Mouse (Mus musculus): ENCODE measurements around the gene Pard3. TPM values are rescaled to one million over a fixed set of nuclear protein-coding genes. Genes with fewer than 3 reads are reported as not detected.

The Pard3 gene
- total RNA-seq, 2 experiments from 2014 or later: 17.8 to 19.3 TPM

DNA sequence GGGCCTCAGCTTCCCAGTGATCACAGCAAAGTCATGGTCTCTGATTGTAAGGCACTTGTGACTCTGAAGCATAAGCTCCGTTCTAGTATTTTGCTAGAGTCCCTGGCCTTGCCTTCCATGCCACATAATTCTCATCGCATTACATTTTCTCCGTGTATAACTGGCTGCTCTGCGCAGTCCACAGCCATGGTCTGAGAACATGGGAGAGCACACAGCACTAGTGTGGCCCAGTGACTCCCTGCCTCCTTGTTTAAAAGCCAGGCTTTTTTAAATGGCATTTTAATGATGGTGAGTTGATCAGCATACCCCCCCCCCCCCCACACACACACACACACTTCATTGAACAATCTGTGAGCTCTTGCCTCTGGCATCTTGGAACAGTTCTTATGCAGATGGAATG lies 508.8 kb downstream of the Pard3 start:
- Histone ChIP-seq H3K4me3 (no peak overlapping the region), H3K27ac (no peak overlapping the region)
- DNase-seq (ENCODE audit: extremely low spot score in 1 of 2, low spot score in 2 of 2): no peak
- intact Hi-C loops (cut with DNase I): no loop called here
- TF ChIP-seq CTCF (IDR thresholded peaks at IDR 0.05): no peak

DNA sequence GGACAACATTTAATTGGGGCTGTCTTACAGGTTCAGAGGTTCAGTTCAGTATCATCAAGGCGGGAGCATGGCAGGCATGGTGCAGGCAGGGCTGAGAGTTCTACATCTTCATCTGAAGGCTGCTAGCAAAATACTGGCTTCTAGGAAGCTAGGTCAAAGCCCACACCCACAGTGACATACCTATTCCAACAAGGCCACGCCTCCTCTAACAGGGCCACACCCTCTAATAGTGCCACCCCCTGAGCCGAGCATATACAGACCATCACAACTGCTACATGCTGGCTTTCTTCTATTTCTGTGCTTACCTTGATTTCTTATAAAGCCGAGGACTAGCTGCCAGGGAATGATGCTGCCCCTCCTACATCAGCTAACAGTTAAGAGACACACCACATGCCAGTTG lies 513.0 kb downstream of the Pard3 start:
- H3K27ac ChIP-seq: no peak overlapping the region
- no peak for DNase-seq (ENCODE audit: extremely low spot score in 1 of 2, low spot score in 2 of 2)
- intact Hi-C loops (cut with DNase I): no loop called here
- no peak overlapping the region for H3K4me3 ChIP-seq
- TF ChIP-seq CTCF (IDR thresholded peaks at IDR 0.05): no peak

DNA sequence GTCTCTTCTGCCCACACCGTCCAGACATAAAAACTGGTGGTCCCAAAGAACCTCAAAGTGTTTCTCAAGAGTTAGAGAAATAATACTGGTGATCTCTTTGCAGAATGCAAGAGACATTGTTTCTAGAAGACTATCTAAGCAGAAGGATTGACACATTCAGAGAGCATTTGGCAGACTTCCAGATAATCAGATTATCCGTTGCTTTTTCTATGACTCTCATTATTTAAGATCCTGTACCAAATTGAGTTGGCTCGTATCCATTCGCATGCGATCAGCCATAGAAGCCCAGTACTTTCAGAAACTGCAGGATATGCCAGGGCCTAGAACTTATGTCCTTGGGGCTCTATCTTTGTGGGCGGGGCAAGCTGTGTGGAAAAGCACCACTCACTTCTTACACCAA lies 514.0 kb downstream of the Pard3 start:
- intact Hi-C loops (cut with DNase I): no loop called here
- DNase-seq (ENCODE audit: extremely low spot score in 1 of 2, low spot score in 2 of 2): no peak
- H3K4me3 ChIP-seq: no peak overlapping the region
- H3K27ac ChIP-seq: no peak overlapping the region
- no peak for TF ChIP-seq CTCF (IDR thresholded peaks at IDR 0.05)

DNA sequence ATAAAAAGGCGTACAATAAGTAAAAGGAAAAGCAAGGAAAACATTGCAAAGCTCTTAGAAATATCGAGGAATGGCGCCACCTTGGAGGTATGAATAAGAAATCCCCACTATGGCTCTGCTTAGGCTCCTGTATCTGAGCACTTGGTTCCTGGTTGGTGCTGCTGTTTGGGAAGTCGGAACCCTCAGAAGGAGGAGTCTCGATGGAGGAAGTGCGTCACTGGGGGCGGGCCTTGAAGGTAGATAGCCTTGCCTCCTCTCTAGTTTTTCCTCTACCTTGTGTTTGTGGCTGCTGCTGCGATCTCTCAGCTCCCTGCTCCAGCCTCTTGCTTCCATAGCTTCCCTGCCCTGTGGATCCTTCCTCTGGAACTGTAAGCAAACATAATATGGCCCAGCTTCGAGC lies 515.7 kb downstream of the Pard3 start:
- no peak overlapping the region for H3K4me3 ChIP-seq
- no peak overlapping the region for H3K27ac ChIP-seq
- no peak for TF ChIP-seq CTCF (IDR thresholded peaks at IDR 0.05)
- no peak for DNase-seq (ENCODE audit: extremely low spot score in 1 of 2, low spot score in 2 of 2)
- intact Hi-C loops (cut with DNase I): no loop called here

DNA sequence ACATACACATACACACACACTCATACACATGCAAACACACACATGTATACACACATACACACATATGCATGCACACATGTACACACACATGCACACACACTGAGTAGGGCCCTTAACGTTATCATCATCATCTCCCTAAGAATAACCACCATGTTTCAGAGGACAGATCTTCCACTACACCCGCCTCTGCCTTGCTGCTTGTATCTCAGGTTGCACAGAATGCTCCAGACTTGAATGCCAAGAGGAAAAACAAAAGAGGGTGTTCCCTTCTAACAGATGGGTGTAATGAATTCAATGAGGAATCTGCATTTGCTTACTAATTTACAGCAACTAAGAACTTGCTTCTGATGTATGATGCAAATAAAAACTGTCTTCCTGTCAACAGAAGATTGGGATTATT lies 519.7 kb downstream of the Pard3 start:
- H3K4me3 ChIP-seq: no peak overlapping the region
- no peak overlapping the region for H3K27ac ChIP-seq
- TF ChIP-seq CTCF (IDR thresholded peaks at IDR 0.05): no peak
- DNase-seq (ENCODE audit: extremely low spot score in 1 of 2, low spot score in 2 of 2): no peak
- intact Hi-C loops (cut with DNase I): no loop called here

DNA sequence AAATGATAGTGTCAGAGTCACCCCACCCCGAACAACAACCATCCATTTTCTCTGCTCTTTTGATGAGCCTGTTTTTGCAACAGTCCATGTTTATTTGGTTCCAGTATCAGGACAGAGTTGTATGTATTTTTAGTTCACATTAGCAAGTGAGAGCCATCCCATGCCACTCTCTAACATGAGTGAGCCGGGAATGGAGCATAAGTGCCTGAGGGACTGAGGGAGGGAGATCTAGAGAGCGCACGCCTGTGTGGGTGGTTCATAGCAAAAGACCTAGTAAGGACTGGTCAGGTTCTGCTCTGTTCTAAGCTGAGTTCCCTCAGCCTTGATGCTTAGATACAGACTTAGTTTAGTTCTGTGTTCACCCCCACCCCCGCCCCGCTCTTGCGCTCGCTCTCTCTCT lies 521.9 kb downstream of the Pard3 start:
- no peak overlapping the region for H3K27ac ChIP-seq
- DNase-seq (ENCODE audit: extremely low spot score in 1 of 2, low spot score in 2 of 2): no peak
- TF ChIP-seq CTCF (IDR thresholded peaks at IDR 0.05): no peak
- H3K4me3 ChIP-seq: no peak overlapping the region
- intact Hi-C loops (cut with DNase I): loop anchor here (5.0 kb wide), 1 partner anchor 253 kb away; no protein-coding TSS in a partner anchor

DNA sequence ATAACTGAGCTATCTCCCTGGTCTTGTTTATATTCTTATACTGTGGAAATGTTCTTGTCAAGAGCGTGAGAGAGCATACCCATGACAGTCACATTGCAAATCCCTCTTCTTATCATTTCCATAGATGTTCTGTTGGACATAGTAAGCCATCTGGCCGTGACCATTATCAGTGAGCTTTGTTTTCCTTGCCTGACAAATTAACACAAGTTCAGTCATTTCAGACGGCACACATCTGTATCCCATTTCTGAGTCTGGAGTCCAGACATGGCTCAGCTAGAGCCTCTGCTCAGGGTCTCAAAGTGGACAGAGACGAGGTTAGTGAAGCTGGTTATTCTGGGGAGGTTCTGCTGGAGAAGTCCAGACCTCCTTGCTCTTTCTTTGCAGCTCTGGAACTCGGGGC lies 523.0 kb downstream of the Pard3 start:
- no peak for DNase-seq (ENCODE audit: extremely low spot score in 1 of 2, low spot score in 2 of 2)
- Histone ChIP-seq H3K27ac (no peak overlapping the region), H3K4me3 (no peak overlapping the region)
- no peak for TF ChIP-seq CTCF (IDR thresholded peaks at IDR 0.05)
- intact Hi-C loops (cut with DNase I): loop anchor here (5.0 kb wide), 1 partner anchor 254 kb away; no protein-coding TSS in a partner anchor

DNA sequence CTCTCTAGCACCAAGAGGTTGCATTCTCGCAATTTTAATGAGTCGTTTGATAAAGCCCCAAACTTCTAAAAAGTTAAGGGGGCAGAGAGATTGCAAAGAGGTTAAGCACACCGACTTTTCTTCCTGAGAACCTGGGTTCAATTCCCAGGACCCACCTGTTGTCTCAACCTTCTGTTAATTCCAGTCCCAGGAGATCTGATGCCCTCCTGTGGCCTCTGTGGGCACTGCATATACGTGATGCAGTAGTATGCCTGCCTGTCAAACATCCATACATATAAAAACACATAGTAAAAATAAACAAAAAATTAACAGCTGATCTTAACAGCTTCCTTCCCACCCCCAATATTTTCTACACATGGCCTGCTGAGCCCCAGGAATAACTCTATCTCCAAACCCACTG lies 524.6 kb downstream of the Pard3 start:
- intact Hi-C loops (cut with DNase I): loop anchor here (1.0 to 5.0 kb wide), 3 partner anchors 150 to 770 kb away; partner anchors contain the start of gene Nrp1
- no peak overlapping the region for H3K4me3 ChIP-seq
- DNase-seq (ENCODE audit: extremely low spot score in 1 of 2, low spot score in 2 of 2): peak in 1 of 2 experiments; percentile 23
- TF ChIP-seq CTCF (IDR thresholded peaks at IDR 0.05): peak; percentile 56
- no peak overlapping the region for H3K27ac ChIP-seq

DNA sequence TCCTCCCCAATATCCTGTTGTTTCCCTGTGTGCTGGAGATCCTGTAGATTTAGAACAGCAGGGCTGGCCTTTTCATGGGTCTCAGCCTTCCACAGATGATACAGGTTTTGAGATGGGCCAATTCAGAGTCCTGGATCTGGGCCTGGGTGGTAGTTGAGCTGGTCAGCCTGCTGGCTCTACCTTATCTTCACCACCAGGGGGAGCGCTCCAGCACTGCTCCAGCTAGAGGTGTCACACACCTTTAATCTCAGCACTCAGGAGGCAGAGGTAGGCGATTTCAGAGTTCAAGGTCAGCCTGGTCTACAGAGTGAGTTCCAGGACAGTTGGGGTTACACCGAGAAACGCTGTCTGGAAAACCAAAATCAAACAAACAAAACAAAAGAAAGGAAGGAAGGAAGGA lies 525.6 kb downstream of the Pard3 start:
- intact Hi-C loops (cut with DNase I): loop anchor here (2.0 to 5.0 kb wide), 2 partner anchors 257 to 770 kb away; partner anchors contain the start of gene Nrp1
- peak; percentile 79 for TF ChIP-seq CTCF (IDR thresholded peaks at IDR 0.05)
- H3K27ac ChIP-seq: no peak overlapping the region
- no peak overlapping the region for H3K4me3 ChIP-seq
- peak; percentile 38 to 42 for DNase-seq (ENCODE audit: extremely low spot score in 1 of 2, low spot score in 2 of 2)

DNA sequence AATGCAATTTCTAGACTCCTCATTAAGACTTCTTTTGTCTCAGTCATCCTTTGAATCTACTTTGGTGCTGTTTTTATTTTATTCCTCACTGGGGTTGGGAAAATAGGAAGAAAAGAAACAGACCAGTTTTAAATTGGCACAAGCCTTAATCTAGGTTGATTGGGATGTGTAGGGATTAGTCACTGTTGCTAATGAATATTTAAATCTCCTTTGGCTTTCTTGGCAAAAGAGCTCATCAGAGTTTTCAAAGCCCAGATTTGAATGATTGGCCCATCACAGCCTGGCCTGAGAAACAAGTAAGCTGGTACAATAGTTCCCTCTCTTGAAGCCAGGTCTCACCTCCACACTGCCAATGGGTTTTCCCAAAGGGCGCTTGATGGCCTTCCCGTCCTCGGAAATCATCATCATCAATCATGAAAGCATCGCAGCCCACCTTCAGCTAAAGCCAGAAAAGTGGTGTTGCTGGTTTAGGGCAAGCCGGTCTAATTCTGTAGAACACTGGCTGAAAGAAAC lies 527.0 kb downstream of the Pard3 start:
- DNase-seq (ENCODE audit: extremely low spot score in 1 of 2, low spot score in 2 of 2): no peak
- intact Hi-C loops (cut with DNase I): loop anchor here (5.0 kb wide), 1 partner anchor 902 kb away; no protein-coding TSS in a partner anchor
- H3K27ac ChIP-seq: no peak overlapping the region
- no peak for TF ChIP-seq CTCF (IDR thresholded peaks at IDR 0.05)
- no peak overlapping the region for H3K4me3 ChIP-seq

DNA sequence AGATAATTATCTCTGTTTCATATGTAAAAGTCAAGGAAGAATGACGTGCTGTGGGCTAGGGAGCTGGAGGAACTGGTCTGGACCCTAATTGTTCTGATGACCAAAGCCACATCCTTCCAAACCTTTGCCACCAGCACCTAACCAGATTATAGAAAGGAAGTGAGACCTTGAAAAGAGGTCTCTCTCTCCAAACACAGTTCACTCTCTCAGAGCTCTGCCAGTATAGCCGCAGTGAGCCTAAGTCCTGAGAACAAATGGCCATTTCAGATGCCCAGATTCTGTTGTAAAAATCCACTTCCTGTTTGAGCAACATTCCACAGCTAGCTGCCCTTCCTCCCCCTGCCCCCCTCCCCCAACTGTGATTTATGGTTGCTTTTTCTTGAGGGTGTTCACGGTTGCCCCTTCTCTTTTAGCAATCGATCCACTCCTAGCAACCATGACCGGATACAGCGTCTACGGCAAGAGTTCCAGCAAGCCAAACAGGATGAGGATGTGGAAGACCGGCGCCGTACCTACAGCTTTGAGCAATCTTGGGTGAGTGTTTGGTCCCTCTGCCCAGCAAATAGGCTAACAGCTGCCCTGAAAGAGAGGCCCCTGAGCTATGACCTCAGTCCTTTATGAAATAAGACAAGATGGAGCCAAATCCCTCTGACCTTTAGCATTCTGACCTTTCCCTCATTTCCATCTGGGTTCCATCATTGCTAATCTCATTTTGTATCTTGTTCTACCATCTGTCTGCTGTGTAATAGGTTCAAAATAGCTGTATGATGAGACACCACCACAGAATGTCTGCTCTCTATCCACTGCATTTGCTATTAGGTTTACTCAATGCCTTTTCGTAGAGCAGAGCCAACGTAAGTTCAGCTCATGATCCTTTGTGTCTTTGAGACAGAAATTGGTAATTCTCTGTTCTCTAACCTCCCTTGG lies 529.2 kb downstream of the Pard3 start:
- no peak overlapping the region for H3K27ac ChIP-seq
- DNase-seq (ENCODE audit: extremely low spot score in 1 of 2, low spot score in 2 of 2): no peak
- no peak for TF ChIP-seq CTCF (IDR thresholded peaks at IDR 0.05)
- intact Hi-C loops (cut with DNase I): loop anchor here (5.0 kb wide), 1 partner anchor 899 kb away; no protein-coding TSS in a partner anchor
- H3K4me3 ChIP-seq: no peak overlapping the region

DNA sequence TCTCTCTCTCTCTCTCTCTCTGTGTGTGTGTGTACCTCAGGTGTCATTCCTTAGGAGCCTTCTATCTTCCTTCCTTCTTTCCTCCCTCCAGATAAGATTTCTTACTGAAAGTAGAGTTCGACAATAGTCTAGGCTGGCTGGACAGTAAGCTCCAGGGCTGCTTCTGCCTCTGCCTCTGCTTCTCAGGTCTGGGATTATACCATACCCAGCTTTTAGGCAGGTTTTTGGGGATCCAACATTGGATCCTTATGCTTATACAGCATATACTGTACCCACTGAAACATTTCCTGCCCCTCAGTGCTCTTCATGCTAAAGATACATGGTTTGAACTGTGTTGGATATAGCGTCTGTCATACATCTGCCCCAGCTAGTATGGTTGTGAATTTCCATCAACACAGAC lies 536.9 kb downstream of the Pard3 start:
- no peak for DNase-seq (ENCODE audit: extremely low spot score in 1 of 2, low spot score in 2 of 2)
- intact Hi-C loops (cut with DNase I): no loop called here
- H3K27ac ChIP-seq: no peak overlapping the region
- no peak overlapping the region for H3K4me3 ChIP-seq
- TF ChIP-seq CTCF (IDR thresholded peaks at IDR 0.05): no peak
